Mouse (Mus musculus) mesoderm, embryonic 11.5 days (tissue): ENCODE results near the gene Actg2.

Experiments used
- DNase-seq: peaks from one replicate; pipeline ENCODE4 v3.0.0-alpha.2; 2012; ENCODE audit warnings: low read depth, low spot score

The Actg2 gene

GRCm38 (mm10) chr6:83512495-83512894 is 23.6 kb downstream of the Actg2 start:
- DNase-seq = peak; percentile 61

GRCm38 (mm10) chr6:83510210-83510609 is 25.9 kb downstream of the Actg2 start:
- DNase-seq = no peak

GRCm38 (mm10) chr6:83509442-83509841 is 26.6 kb downstream of the Actg2 start:
- DNase-seq = no peak

GRCm38 (mm10) chr6:83507168-83507546 is 28.9 kb downstream of the Actg2 start:
- DNase-seq = no peak

- DNase-seq = peak; percentile 99
These were observed 29.6 kb downstream of the Actg2 start, which contains the start of gene Dguok for GRCm38 (mm10) chr6:83506258-83507167. Gene Dguok, minus strand, starts transcription at chr6:83506969.

GRCm38 (mm10) chr6:83505554-83505953 is 30.5 kb downstream of the Actg2 start:
- no peak for DNase-seq

- no peak for DNase-seq
These were observed 32.7 kb downstream of the Actg2 start for GRCm38 (mm10) chr6:83503361-83503760.

- no peak for DNase-seq
These were observed 33.4 kb downstream of the Actg2 start for GRCm38 (mm10) chr6:83502656-83503055.

- DNase-seq = no peak
These were observed 34.3 kb downstream of the Actg2 start for GRCm38 (mm10) chr6:83501524-83502310.

- no peak for DNase-seq
These were observed 35.6 kb downstream of the Actg2 start for GRCm38 (mm10) chr6:83500462-83500861.

- no peak for DNase-seq
These were observed 37.0 kb downstream of the Actg2 start for GRCm38 (mm10) chr6:83499078-83499477.

GRCm38 (mm10) chr6:83496753-83497710 is 39.0 kb downstream of the Actg2 start:
- DNase-seq = no peak

GRCm38 (mm10) chr6:83496009-83496752 is 39.9 kb downstream of the Actg2 start:
- DNase-seq = no peak

GRCm38 (mm10) chr6:83490622-83491021 is 45.4 kb downstream of the Actg2 start:
- DNase-seq = no peak

- no peak for DNase-seq
These were observed 47.9 kb downstream of the Actg2 start for GRCm38 (mm10) chr6:83488200-83488599.

GRCm38 (mm10) chr6:83487298-83487697 is 48.8 kb downstream of the Actg2 start:
- no peak for DNase-seq

GRCm38 (mm10) chr6:83485854-83486253 is 50.2 kb downstream of the Actg2 start:
- no peak for DNase-seq

GRCm38 (mm10) chr6:83483776-83484175 is 52.3 kb downstream of the Actg2 start:
- DNase-seq = no peak

GRCm38 (mm10) chr6:83482418-83483085 is 53.5 kb downstream of the Actg2 start:
- no peak for DNase-seq

- no peak for DNase-seq
These were observed 55.9 kb downstream of the Actg2 start for GRCm38 (mm10) chr6:83480019-83480655.
